Comparison of ENCODE assay signal across 14 mouse cellular contexts in the genomic region with DNA sequence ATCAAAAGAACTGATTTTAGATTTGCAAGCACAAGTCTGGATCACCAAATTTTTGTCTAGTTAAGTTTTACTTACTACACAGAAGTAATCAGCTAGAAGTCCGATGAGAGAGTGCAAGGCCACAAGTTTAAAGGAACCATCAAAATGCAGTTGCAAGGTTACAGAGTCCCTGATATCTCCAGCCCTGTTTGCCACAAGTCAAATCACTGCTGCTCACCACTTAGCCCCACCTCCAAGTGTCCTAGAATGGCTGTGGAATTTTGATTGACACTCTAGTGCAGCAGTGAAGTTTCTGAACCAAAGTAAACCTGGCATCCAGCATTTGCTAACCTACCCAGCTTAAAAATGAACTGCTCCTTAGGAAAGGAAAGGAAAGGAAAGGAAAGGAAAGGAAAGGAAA. TPM values are rescaled to one million over a fixed set of nuclear protein-coding genes. Genes with fewer than 3 reads are reported as not detected.
DNase-seq lines count a peak whose midpoint lies in the region; ATAC-seq and TF ChIP-seq lines count a peak whose summit lies in the region.
"Had no signal": no experiment of that assay in that cellular context is flagged by ENCODE, and none has a peak within 500 bp of the region (broad histone marks: within the 10 kb centered on the region; RNA-seq: fewer than 3 reads in every experiment).

No protein-coding gene starts in this region.

- peak; percentile 53 for DNase-seq in gastrocnemius, adult 18-20 months (ENCODE audit: low spot score)
- DNase-seq in gastrocnemius, postnatal 4 days (ENCODE audit: low spot score in 2 of 2), result no peak
- peak; percentile 7 for DNase-seq in ES-CJ7 (ENCODE audit: low read depth, low spot score)
- DNase-seq in embryonic facial prominence, embryonic 14.5 days (ENCODE audit: low spot score), result peak; percentile 14
- DNase-seq in lung, embryonic 14.5 days, result peak; percentile 45
- no peak for DNase-seq in layer of hippocampus, adult 8-10 months (ENCODE audit: low spot score in 2 of 2)
- no peak for DNase-seq in thymus, adult 18-20 months
- DNase-seq in urinary bladder, postnatal 10 days (ENCODE audit: low spot score), result no peak
- DNase-seq: cerebellum, adult 11-12 months; kidney, postnatal 4 days had no signal

- no peak overlapping the region for H3K27ac ChIP-seq in embryonic facial prominence, embryonic 14.5 days (replicated peaks; ENCODE audit: low read depth, low read length)
- no peak overlapping the region for H3K27ac ChIP-seq in lung, embryonic 14.5 days (ENCODE audit: low read depth)
- H3K27ac ChIP-seq: embryonic facial prominence, embryonic 15.5 days; hindbrain, postnatal 0 days; limb, embryonic 12.5 days; midbrain, embryonic 13.5 days had no signal

- 74% methylated on average over 1 of the region's 1 CpGs for WGBS in embryonic facial prominence, embryonic 14.5 days
- 57% methylated on average over 1 of the region's 1 CpGs for WGBS in lung, embryonic 14.5 days

- TF ChIP-seq CTCF in lung, embryonic 14.5 days (IDR thresholded peaks at IDR 0.05; ENCODE audit: low read depth), result no peak

- no peak overlapping the region for H3K4me3 ChIP-seq in embryonic facial prominence, embryonic 14.5 days (ENCODE audit: low read depth, low read length)
- H3K4me3 ChIP-seq in lung, embryonic 14.5 days (ENCODE audit: low read depth, low read length), result no peak overlapping the region
- H3K4me3 ChIP-seq: embryonic facial prominence, embryonic 15.5 days; limb, embryonic 12.5 days; midbrain, embryonic 13.5 days had no signal

- no peak for ATAC-seq in embryonic facial prominence, embryonic 14.5 days (ENCODE audit: low read depth)
- no peak; the same call in 1 of the 2 replicates for ATAC-seq in lung, embryonic 14.5 days (ENCODE audit: insufficient read depth)
- ATAC-seq: hindbrain, postnatal 0 days; midbrain, embryonic 13.5 days had no signal

- H3K4me1 ChIP-seq in embryonic facial prominence, embryonic 14.5 days (ENCODE audit: control insufficient read depth, insufficient read depth, low read length), result no peaks in the 10 kb centered on the region
- no peaks in the 10 kb centered on the region for H3K4me1 ChIP-seq in lung, embryonic 14.5 days (ENCODE audit: insufficient read depth)
- H3K4me1 ChIP-seq: embryonic facial prominence, embryonic 15.5 days; limb, embryonic 12.5 days; midbrain, embryonic 13.5 days had no signal

- no peaks in the 10 kb centered on the region for H3K9me3 ChIP-seq in embryonic facial prominence, embryonic 14.5 days (ENCODE audit: control insufficient read depth, low read length)
- H3K9me3 ChIP-seq in lung, embryonic 14.5 days (ENCODE audit: low read depth, low read length), result no peaks in the 10 kb centered on the region
- H3K9me3 ChIP-seq: embryonic facial prominence, embryonic 15.5 days; limb, embryonic 12.5 days; midbrain, embryonic 13.5 days had no signal

- no peak overlapping the region for H3K4me2 ChIP-seq in embryonic facial prominence, embryonic 14.5 days (ENCODE audit: low read depth, low read length)
- H3K4me2 ChIP-seq in lung, embryonic 14.5 days, result no peak overlapping the region
- H3K4me2 ChIP-seq: embryonic facial prominence, embryonic 15.5 days; limb, embryonic 12.5 days; midbrain, embryonic 13.5 days had no signal

- H3K27me3 ChIP-seq in embryonic facial prominence, embryonic 14.5 days (replicated peaks; ENCODE audit: control insufficient read depth, insufficient read depth, low read length), result no peaks in the 10 kb centered on the region
- H3K27me3 ChIP-seq in lung, embryonic 14.5 days (ENCODE audit: insufficient read depth, low read length), result no peaks in the 10 kb centered on the region
- H3K27me3 ChIP-seq: embryonic facial prominence, embryonic 15.5 days; limb, embryonic 12.5 days; midbrain, embryonic 13.5 days had no signal

- H3K9ac ChIP-seq in embryonic facial prominence, embryonic 14.5 days (ENCODE audit: low read depth, low read length), result no peak overlapping the region
- no peak overlapping the region for H3K9ac ChIP-seq in lung, embryonic 14.5 days
- H3K9ac ChIP-seq: embryonic facial prominence, embryonic 15.5 days; limb, embryonic 12.5 days; midbrain, embryonic 13.5 days had no signal

- H3K36me3 ChIP-seq in embryonic facial prominence, embryonic 14.5 days (ENCODE audit: control insufficient read depth, insufficient read depth, low read length), result no peaks in the 10 kb centered on the region
- no peaks in the 10 kb centered on the region for H3K36me3 ChIP-seq in lung, embryonic 14.5 days (ENCODE audit: insufficient read depth)
- H3K36me3 ChIP-seq: embryonic facial prominence, embryonic 15.5 days; limb, embryonic 12.5 days; midbrain, embryonic 13.5 days had no signal

RNA-seq across cellular contexts. Expression of a gene that starts 39.0 kb away (rescaled TPM):
- total RNA-seq in gastrocnemius, adult 18-20 months (2021), result 100 to 1,000 TPM; 250 to 344 TPM
- 100 to 1,000 TPM; 395 to 448 TPM for total RNA-seq in gastrocnemius, postnatal 4 days (2021)
- polyA plus RNA-seq in embryonic facial prominence, embryonic 14.5 days (2014; fragmentation: Nextera tagmentation; extraction: Ambion mirVana), result 44.3 and 49.6 TPM in 2 replicates
- polyA plus RNA-seq in lung, embryonic 14.5 days (2014; fragmentation: Nextera tagmentation; extraction: Ambion mirVana), result 7.6 and 9.7 TPM in 2 replicates
- total RNA-seq in layer of hippocampus, adult 8-10 months (2022), result 10 to 100 TPM in 1 of 4 experiments, 1 to 10 TPM in 3; 3.9 to 14.9 (median 6.9) TPM

Comparison
In these comparisons a context has a peak if more than half of its experiments do, and no peak if none do; other contexts are left out.
1. DNase-seq: peak in gastrocnemius, adult 18-20 months (single experiment), ES-CJ7 (single experiment), embryonic facial prominence, embryonic 14.5 days (single experiment) and lung, embryonic 14.5 days (single experiment); none in gastrocnemius, postnatal 4 days (0 of 2), layer of hippocampus, adult 8-10 months (0 of 2), thymus, adult 18-20 months (0 of 2) and urinary bladder, postnatal 10 days (single experiment).
2. RNA of a gene that starts 39.0 kb away (total RNA-seq): 395 to 448 TPM in gastrocnemius, postnatal 4 days and 250 to 344 TPM in gastrocnemius, adult 18-20 months; 3.9 to 14.9 TPM in layer of hippocampus, adult 8-10 months; every median in the first group is over 10 times any median in the second.